Mouse (Mus musculus): ENCODE measurements around the gene Sv2b.

DNA sequence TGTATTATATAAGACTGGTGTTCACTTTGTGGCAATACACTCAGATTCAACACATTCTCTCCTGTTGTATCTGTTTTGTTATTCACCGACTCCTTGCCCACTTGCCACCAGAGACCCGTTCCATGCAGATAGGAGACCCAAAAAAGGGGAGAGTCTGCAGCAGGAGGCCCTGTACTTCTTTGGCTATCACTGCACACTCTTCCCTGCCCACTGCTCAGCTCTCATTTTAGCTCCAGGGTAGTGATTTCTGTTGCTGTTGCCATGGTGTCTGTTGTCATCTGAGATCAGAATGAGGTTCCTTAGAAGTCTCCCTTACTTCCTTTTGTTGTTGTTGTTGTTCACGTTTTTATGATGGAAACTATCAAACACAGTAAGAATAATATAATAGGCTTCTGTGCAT, 34.5 kb downstream of the Sv2b start:
- TF ChIP-seq EP300 (IDR thresholded peaks at IDR 0.05; ENCODE audit: insufficient read depth, low read depth, low read length), result no peak
- no peak for TF ChIP-seq POLR2A (IDR thresholded peaks at IDR 0.05; ENCODE audit: insufficient read depth, low read depth, low read length)

Data from heart, adult 2 months (tissue).